Mouse (Mus musculus) adrenal gland, adult 18-20 months (tissue): ENCODE results near the gene Brcc3. TPM values are rescaled to one million over a fixed set of nuclear protein-coding genes. Genes with fewer than 3 reads are reported as not detected.

Experiments used
- DNase-seq, 2 experiments: peaks; one replicate each; pipeline ENCODE4 v3.0.0; 2021 to 2022; ENCODE audit warnings: low spot score in 2 of 2
- long read RNA-seq, 2 experiments: library from polyadenylated mRNA; stranded (forward); transcript quantifications; one replicate each; pipeline ENCODE4 v2.0.0; 2021
- total RNA-seq, 2 experiments: library from RNA; stranded (reverse); gene quantifications; 1 replicate in 1 of 2; 2 replicates in 1 of 2; pipeline ENCODE4 v1.2.3; 2021

The Brcc3 gene
- 10 to 100 TPM; 23.9 to 26.5 TPM for total RNA-seq
- long read RNA-seq, experiment 1, result 0 reads
- long read RNA-seq, experiment 2, partial matches to known transcripts, result 1 of 1 reads
- long read RNA-seq, experiment 2, other reads (novel, unspliced or antisense), result 0 of 1 reads

DNA sequence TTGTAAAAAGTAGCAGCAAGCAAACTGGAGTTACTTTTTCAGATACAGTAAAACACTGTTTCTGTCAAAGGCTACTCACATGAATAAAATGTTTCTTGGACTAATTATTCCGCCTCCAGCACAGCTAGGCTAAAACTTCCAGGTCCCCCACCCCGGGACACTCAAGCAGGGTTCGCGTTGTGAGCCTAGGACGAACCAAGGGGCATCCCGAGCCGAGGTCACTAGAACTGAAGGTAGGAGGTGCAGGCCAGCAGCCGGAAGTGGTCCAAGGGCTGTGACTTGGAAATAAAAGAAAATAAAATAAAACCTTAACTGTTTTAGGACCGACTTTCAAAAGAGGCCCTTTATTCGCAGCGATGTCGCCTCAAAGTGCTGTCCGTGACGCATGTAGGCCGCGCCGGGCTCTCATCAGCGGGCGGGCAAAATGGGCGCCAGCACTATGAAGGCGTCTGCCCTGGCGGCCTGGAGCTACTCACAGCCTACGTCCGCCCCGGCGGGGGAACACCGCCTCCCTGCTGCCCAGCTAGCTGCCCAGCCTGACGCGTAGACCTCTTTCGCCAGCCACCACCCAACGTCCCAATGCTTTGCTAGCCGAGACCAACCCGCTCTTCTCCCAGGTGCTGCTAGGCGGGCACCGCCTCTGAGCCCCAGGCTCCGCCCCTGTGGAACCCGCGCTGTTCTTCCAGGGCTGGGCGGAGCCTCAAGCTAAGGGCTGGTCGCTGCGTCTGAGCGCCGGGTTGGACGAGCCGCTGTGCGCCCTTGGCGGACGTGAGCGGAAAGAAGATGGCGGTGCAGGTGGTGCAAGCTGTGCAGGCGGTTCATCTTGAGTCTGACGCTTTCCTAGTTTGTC is at the start of gene Brcc3, which contains the start of the genes Cmc4 and Mtcp1:
TSS of gene Brcc3 (plus strand) at position 693 of the 850 bp plus-strand sequence.
TSS of gene Cmc4 (minus strand) at position 649 of the 850 bp plus-strand sequence.
TSS of gene Mtcp1 (minus strand) at position 653 of the 850 bp plus-strand sequence.
- DNase-seq, result peak; percentile 72 to 78

DNA sequence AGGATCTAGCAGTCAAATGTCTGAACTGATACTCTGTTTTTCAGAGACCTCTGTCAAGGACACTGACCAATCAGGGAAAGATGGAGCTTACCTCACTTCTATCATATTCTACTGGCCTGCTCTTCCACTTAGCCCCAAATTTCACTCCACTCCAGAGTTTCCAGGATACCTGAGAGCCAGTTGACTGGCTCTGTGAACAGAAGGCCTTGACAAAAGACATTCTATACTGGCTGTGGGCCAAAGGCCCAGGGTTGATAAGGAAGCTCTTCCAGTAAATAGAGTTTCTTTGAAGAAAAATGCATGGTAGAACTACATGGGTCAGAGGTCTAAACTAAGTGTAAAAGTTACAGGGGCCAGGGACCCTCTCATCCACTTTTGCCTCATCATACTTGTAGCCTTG is 46.2 kb upstream of the Brcc3 start:
- no peak for DNase-seq

DNA sequence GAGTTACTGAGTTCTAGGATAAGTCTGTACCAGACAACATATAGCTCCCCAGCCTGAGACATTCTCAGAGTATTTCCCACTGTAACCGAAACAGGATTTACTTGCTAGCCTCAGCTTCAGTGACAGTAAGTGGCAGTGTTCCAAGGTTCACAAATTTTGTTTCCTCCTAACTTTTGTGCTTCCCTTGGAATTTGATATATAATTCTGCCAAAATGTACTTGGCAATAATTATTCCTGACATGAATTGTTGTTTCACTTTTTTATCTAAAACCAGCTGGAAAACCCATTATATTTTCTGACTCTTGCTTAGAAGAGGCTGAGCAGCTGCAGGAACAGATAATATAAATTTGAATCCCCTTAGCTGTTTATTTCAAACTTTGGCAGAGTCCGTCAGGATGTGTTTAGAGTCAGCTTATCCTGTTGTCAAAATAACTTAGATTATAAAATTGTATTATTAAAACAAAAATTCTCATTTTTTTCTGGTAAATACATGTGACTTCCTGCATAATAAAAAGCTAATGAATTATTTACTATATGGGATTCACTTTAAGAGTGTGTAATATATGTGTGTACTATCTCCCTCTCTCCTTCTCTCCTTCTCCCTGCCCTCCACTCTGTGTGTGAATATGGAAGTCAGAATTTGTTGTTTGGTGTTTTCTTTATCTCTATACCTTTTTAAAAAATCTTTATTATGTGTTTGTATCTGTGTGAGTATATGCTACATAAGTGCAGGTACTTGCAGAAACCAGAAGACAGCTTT is 43.6 kb upstream of the Brcc3 start:
- DNase-seq, result no peak

DNA sequence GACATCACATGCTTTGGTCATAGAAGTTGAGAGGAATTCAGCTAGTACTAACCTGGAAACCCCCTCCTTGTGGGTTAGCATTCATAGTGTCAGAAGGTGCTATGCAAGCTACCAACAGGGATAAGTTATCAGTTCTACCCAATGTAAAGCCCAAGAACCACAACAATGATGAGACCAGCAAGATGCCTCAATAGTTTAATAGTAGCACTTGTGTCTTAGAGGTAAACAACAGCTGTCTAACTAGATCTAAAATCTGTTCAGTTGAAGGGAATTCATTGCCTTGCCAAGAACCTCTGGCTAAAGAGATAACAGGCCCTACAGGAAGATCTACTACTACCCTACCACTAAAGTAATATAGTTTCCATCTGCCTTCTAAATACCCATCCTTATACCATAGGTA is 39.6 kb upstream of the Brcc3 start:
- no peak for DNase-seq

DNA sequence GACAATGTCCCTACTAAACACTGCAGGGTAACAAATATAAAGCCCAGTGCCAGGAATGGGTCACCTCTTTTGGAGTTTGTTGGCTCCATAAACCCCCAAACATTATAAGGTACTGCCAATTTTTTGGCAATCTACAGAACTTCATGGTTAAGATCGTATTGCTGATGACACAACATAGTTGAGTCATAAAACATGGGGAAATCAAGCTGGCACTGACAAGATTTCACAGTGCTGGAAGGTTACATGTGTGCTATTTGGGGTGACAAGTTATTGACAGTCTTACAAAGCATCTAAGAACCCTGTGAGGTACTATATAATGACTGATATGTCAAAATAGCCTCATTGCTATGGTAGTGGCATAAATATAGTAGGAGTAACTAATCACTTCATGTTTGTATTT is 35.3 kb upstream of the Brcc3 start:
- no peak for DNase-seq

DNA sequence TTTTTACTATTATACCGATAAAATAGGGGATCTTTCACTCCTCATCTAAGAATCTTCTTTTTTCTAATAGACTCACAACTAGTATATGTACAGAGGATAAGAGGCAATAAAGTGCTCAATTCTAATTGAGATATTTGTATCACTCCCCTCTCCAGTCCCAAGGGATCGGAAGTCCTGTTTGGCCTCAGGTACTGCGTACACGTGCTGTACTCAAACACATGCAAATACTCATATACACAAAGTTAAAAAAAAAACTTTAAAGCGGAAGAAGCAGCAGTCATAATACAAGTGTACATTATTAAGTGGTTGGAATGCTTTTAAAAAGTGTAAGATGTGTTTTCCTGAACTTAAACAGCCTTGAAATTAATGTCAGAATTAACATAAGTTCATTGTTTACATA is 34.7 kb upstream of the Brcc3 start:
- no peak for DNase-seq

DNA sequence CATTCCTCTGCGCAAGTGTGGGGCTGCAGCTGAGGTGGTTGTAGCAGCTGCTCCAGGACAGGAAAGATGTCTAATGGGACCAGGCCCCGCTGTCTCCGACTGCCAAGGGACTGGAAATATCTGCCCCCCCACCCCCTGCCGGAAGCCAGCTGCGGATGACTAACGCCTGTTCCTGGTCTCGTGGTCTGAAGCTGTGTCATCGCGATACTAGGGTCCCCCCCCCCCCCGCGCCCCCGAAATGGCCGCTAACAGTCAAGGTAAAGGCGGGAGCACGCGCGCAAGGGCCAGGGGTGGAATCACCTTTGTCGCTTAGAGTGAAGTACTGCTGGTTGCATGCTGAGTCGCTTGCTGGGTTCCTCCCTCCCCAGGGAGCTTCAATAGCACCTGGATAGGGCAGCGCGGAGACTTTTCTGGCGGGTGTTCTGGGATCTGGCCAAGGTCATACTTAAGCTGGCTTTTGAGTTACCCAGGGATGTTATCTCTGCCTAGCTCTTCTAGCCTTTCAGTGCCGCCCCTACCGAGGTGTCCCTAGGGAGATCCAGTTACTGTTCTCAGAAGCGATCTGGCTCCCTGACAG is 34.1 kb upstream of the Brcc3 start, which contains the start of the genes Fundc2 and F8:
TSS of gene Fundc2 (plus strand) at position 205 of the 577 bp plus-strand sequence.
TSS of gene F8 (minus strand) at position 421 of the 577 bp plus-strand sequence.
- DNase-seq, result peak; percentile 42 to 48

DNA sequence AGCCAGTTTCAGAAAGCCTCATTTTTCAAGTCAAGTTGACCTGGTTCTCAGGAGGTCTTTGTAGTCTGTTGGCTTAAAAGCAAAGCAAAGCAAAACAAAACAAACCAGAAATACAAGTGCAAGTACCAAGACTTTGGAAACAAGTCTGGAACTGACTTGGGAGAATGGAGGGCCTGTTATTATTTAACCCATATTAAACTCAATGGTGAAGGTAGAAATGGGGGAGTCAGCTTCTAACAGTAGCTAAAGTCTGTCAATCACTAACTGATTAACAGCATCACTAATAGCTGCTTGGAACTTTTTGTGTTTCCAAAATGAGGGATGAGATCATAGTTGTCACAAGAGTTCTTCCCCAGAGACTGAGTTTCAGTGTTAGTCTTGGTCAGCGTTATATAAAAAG is 17.0 kb upstream of the Brcc3 start:
- no peak for DNase-seq

DNA sequence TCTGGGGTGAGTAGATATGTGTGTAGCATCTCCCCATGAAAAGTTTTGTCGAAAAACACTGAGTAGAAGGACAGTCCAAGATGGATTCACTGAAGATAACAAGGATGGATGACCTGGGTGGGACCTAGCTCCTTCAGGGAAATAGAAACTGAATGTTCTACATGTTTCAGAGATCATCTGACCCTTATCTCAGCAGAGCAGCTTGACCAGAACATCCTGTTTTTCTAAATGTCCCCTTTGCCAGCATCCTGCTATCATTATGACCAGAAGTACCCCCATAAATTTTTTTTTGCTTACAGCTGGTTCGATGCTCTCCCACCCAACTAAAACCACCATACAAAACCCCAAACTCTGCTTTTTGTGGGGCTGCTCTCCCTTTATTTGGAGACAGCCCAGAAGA is 13.8 kb upstream of the Brcc3 start:
- DNase-seq, result no peak

DNA sequence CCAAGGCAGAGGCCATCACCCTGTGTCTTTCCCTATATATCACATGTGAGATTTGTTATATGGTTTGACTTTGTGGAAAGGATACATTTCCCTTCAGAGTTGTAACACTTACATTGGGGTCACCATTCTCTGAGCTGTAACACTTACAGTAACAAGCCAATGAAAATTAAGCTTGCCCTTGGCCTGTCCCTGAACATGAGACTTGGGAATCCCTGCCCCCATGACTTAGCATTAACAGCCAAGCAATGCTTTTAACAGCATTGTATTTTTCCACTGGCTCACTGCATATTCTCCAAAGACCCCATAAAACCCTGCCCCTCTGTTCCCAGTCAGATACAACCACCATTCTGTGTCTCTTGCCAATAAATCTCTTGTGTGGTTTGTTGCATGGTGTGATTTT is 13.1 kb upstream of the Brcc3 start:
- no peak for DNase-seq

DNA sequence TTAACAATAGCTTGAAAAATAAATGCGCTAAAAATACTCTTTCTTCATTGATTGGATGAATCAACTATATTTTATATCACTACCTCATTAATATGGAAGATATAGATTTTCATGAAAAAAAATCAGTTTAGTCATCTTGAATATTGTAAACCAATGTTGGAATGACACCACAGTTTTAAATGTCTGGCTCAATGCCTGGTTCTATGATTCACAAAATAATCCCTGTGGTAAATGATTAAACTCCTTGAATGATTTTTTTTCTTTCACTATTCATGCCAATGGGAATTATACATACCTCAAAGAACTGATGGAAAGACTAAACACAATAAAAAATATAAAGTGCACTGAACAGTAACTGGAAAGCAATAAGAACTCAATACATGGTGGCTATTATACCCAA is 6.7 kb upstream of the Brcc3 start:
- no peak for DNase-seq

DNA sequence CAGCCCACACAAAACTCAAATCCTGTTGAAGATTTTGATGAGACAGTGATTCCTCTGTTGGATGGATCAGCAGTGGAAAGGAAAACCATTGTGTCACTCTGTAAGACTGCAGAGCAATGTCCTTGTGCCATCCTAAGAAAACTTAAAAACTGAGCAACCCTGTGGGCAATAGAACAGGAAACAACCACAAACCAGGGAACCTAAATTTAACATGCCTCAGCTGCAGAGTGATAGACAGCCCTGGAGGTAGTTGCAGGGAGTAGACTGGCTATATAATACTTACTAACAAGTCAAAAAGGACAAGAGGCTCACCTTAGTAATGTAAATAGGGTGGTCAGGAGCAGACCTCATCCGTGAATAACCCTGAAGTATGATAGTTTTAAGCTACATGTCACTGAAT is 38.2 kb downstream of the Brcc3 start:
- DNase-seq, result no peak

DNA sequence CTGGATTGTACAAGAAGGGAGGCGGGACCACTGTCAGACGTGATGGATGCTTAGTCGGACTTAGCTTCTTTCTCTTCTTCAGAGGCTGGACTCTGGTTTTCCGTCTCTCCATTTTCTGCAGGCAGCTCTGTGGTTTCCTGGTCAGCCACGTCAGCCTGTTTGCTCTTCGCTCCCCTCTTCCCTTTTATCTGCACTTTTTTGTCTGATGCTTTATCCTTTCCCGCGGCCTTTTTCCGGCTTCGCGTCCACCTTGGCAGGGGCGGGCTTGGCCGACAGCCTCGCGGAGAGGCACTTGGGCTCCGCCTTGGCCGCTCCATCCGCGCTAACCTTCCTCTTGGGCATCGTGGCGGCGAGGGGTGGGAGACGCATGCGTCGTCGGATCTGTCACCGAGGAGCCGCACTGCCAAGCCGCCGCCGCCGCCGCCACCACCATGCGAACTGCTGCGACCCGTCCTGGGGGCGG is 58.8 kb downstream of the Brcc3 start:
- peak; percentile 40 to 46 for DNase-seq

DNA sequence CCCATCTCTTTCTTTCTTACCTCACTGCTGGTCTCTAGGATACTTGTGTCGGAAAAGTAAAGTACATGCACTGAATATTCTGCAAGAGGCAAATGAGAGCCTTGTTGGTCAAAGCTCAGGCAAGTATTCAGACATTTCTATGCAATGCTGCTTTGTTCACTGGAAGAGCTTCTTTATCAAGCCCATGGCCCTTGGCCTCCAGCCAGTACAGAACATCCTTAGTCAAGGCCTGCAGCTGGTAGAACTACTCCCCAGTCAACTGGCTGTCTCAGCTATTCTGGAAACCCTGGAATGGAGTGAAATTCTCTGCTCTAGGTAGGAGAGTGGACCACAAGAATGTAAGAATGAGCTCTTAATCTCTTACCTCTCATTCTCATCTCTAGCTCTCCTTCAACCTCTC is 73.5 kb downstream of the Brcc3 start:
- DNase-seq, result no peak

Other genes with a start within 250 kb of the Brcc3 start
- gene Fundc2, start 34.2 kb upstream of the Brcc3 start, total RNA-seq, result 10 to 100 TPM; 86.6 to 93.6 TPM
- gene F8, start 34.0 kb upstream of the Brcc3 start, total RNA-seq, result 1 to 10 TPM; 9.4 to 9.7 TPM
- gene Cmc4, start within 50 bp of the Brcc3 start, total RNA-seq, result 10 to 100 TPM in 1 of 2 experiments, 1 to 10 TPM in 1; 7.6 to 12.0 TPM
- 1 to 10 TPM; 8.3 to 9.7 TPM for gene Mtcp1, start within 50 bp of the Brcc3 start, total RNA-seq
- 10 to 100 TPM; 39.3 to 42.0 TPM for gene Vbp1, start 97.7 kb downstream of the Brcc3 start, total RNA-seq
- gene Rab39b, start 161.6 kb downstream of the Brcc3 start, total RNA-seq, result 1 to 10 TPM; 1.4 TPM